Mouse (Mus musculus) kidney, embryonic 14.5 days (tissue): ENCODE data around the gene Cmtm1. TPM values are rescaled to one million over a fixed set of nuclear protein-coding genes. Genes with fewer than 3 reads are reported as not detected.
"Not testable (repeated sequence)": the region's sequence is repeated elsewhere in the genome, so short reads cannot be mapped to it uniquely, and the experiment has no call there.

Source experiments
- ATAC-seq: fragments of 200-750 bp; cut with Nextera tagmentation; 2 replicates; pipeline ENCODE4 v1.8.0; 2017; ENCODE audit warnings: moderate number of reproducible peaks, mild to moderate bottlenecking, moderate TSS enrichment, moderate library complexity; ENCODE audit not compliant: low FRiP score, low TSS enrichment
- H3K27ac ChIP-seq: fragments of 300-500 bp; sonication (generic); 2 replicates; pipeline ENCODE4 v1.5.1; 2014; ENCODE audit warnings: low read depth, mild to moderate bottlenecking, low read length, moderate library complexity, mixed read lengths
- H3K27me3 ChIP-seq: fragments of 300-500 bp; sonication (generic); 2 replicates; pipeline ENCODE4 v1.6.1; 2014; ENCODE audit warnings: mild to moderate bottlenecking, low read length; ENCODE audit not compliant: control insufficient read depth, insufficient read depth
- H3K36me3 ChIP-seq: fragments of 300-500 bp; sonication (generic); 2 replicates; pipeline ENCODE4 v1.6.1; 2014; ENCODE audit warnings: low read length, mixed read lengths; ENCODE audit not compliant: control insufficient read depth, insufficient read depth
- H3K4me1 ChIP-seq: fragments of 300-500 bp; sonication (generic); 2 replicates; pipeline ENCODE4 v1.6.1; 2014; ENCODE audit warnings: low read length, mixed read lengths; ENCODE audit not compliant: control insufficient read depth, insufficient read depth
- H3K4me2 ChIP-seq: fragments of 300-500 bp; sonication (generic); replicated peaks from 2 replicates; pipeline ENCODE4 v1.6.1; 2014; ENCODE audit warnings: low read depth, mild to moderate bottlenecking, low read length
- H3K4me3 ChIP-seq: fragments of 300-500 bp; sonication (generic); 2 replicates; pipeline ENCODE4 v1.5.1; 2014; ENCODE audit warnings: mild to moderate bottlenecking, low read length
- H3K9ac ChIP-seq: fragments of 300-500 bp; sonication (generic); 2 replicates; pipeline ENCODE4 v1.6.1; 2014; ENCODE audit warnings: low read depth, mild to moderate bottlenecking, low read length, moderate library complexity
- H3K9me3 ChIP-seq: fragments of 300-500 bp; sonication (generic); 2 replicates; pipeline ENCODE4 v1.6.1; 2016; ENCODE audit warnings: low read length; ENCODE audit not compliant: control insufficient read depth
- WGBS: fragments of 180-500 bp; shearing (Covaris S2); extraction: QIAGEN DNeasy Blood & Tissue Kit; methylation state at CpG from one replicate; pipeline ENCODE4 v1.1.7; 2014; 5-methylcytosine and 5-hydroxymethylcytosine counted together
- polyA plus RNA-seq: library from polyadenylated mRNA; unstranded; fragments of >200 nt; fragmentation: Nextera tagmentation; extraction: Ambion mirVana; gene quantifications from 2 replicates; pipeline ENCODE4 v1.2.1, GENCODE M21; 2014

The Cmtm1 gene
- polyA plus RNA-seq = not detected in 2 replicates

- H3K4me2 ChIP-seq, ATAC-seq, H3K27me3 ChIP-seq, H3K9ac ChIP-seq, H3K9me3 ChIP-seq, H3K36me3 ChIP-seq, H3K27ac ChIP-seq, H3K4me1 ChIP-seq, H3K4me3 ChIP-seq: not testable (repeated sequence)
- WGBS = 89% methylated on average over 34 of the region's 36 CpGs
Measured at GRCm38 (mm10) chr8:104309441-104310155, at the start of gene Cmtm1, which contains the start of gene Gm45711. Gene Cmtm1 (minus strand): TSS chr8:104310145. Gene Gm45711 (minus strand): TSS chr8:104310081.

GRCm38 (mm10) chr8:104358637-104359036, 48.7 kb upstream of the Cmtm1 start:
- Histone ChIP-seq H3K4me1 (0 out of 2 replicates have a peak, but pooled peaks cover 4% of the 10 kb centered on the region), H3K27me3 (no peaks in the 10 kb centered on the region), H3K27ac (no peak overlapping the region), H3K36me3 (peaks cover 20% of the 10 kb centered on the region; the same call in 1 of the 2 replicates), H3K4me2 (no peak overlapping the region), H3K9ac (no peak overlapping the region), H3K9me3 (no peaks in the 10 kb centered on the region), H3K4me3 (no peak overlapping the region)
- ATAC-seq = no peak
- 89% methylated on average over 3 of the region's 3 CpGs for WGBS

GRCm38 (mm10) chr8:104354504-104354903, 44.6 kb upstream of the Cmtm1 start:
- H3K27me3 ChIP-seq = no peaks in the 10 kb centered on the region
- no peak overlapping the region for H3K4me3 ChIP-seq
- no peak overlapping the region for H3K4me2 ChIP-seq
- peaks cover 23% of the 10 kb centered on the region; the same call in 1 of the 2 replicates for H3K36me3 ChIP-seq
- H3K9me3 ChIP-seq = no peaks in the 10 kb centered on the region
- no peak overlapping the region for H3K9ac ChIP-seq
- 87% methylated on average over 10 of the region's 10 CpGs for WGBS
- H3K4me1 ChIP-seq = no peaks in the 10 kb centered on the region
- no peak for ATAC-seq
- H3K27ac ChIP-seq = no peak overlapping the region

GRCm38 (mm10) chr8:104353186-104353585, 43.2 kb upstream of the Cmtm1 start:
- ATAC-seq = 0 out of 2 replicates have a peak, but pooled peaks have one; percentile 45
- H3K4me1 ChIP-seq = no peaks in the 10 kb centered on the region
- H3K4me2 ChIP-seq = no peak overlapping the region
- WGBS = 67% methylated on average over 5 of the region's 5 CpGs
- H3K9ac ChIP-seq = no peak overlapping the region
- H3K4me3 ChIP-seq = no peak overlapping the region
- peaks cover 26% of the 10 kb centered on the region; the same call in 1 of the 2 replicates for H3K36me3 ChIP-seq
- H3K27me3 ChIP-seq = no peaks in the 10 kb centered on the region
- H3K9me3 ChIP-seq = no peaks in the 10 kb centered on the region
- no peak overlapping the region for H3K27ac ChIP-seq

GRCm38 (mm10) chr8:104350047-104350446, 40.1 kb upstream of the Cmtm1 start:
- ATAC-seq = no peak
- no peaks in the 10 kb centered on the region for H3K27me3 ChIP-seq
- H3K4me3 ChIP-seq = no peak overlapping the region
- WGBS = 81% methylated on average over 13 of the region's 13 CpGs
- no peak overlapping the region for H3K9ac ChIP-seq
- H3K4me1 ChIP-seq = no peaks in the 10 kb centered on the region
- H3K27ac ChIP-seq = no peak overlapping the region
- peaks cover 43% of the 10 kb centered on the region for H3K36me3 ChIP-seq
- no peaks in the 10 kb centered on the region for H3K9me3 ChIP-seq
- no peak overlapping the region for H3K4me2 ChIP-seq

- Histone ChIP-seq H3K4me2 (no peak overlapping the region), H3K9me3 (no peaks in the 10 kb centered on the region), H3K4me1 (no peaks in the 10 kb centered on the region), H3K4me3 (no peak overlapping the region), H3K27me3 (no peaks in the 10 kb centered on the region), H3K27ac (no peak overlapping the region), H3K9ac (no peak overlapping the region), H3K36me3 (peaks cover 43% of the 10 kb centered on the region)
- WGBS = 74% methylated on average over 5 of the region's 5 CpGs
- ATAC-seq = no peak
Measured at GRCm38 (mm10) chr8:104348971-104349370, 39.0 kb upstream of the Cmtm1 start.

GRCm38 (mm10) chr8:104346706-104347105, 36.8 kb upstream of the Cmtm1 start:
- WGBS = 70% methylated on average over 12 of the region's 12 CpGs
- H3K9me3 ChIP-seq = no peaks in the 10 kb centered on the region
- no peak overlapping the region for H3K9ac ChIP-seq
- H3K4me3 ChIP-seq = no peak overlapping the region
- no peaks in the 10 kb centered on the region for H3K27me3 ChIP-seq
- peaks cover 40% of the 10 kb centered on the region for H3K36me3 ChIP-seq
- no peak for ATAC-seq
- H3K4me1 ChIP-seq = no peaks in the 10 kb centered on the region; the same call in 1 of the 2 replicates
- no peak overlapping the region for H3K27ac ChIP-seq
- no peak overlapping the region for H3K4me2 ChIP-seq

GRCm38 (mm10) chr8:104344622-104345021, 34.7 kb upstream of the Cmtm1 start:
- peaks cover 3% of the 10 kb centered on the region for H3K4me1 ChIP-seq
- no peak overlapping the region for H3K27ac ChIP-seq
- no peak overlapping the region for H3K9ac ChIP-seq
- ATAC-seq = no peak
- H3K27me3 ChIP-seq = no peaks in the 10 kb centered on the region
- H3K9me3 ChIP-seq = no peaks in the 10 kb centered on the region
- no peak overlapping the region for H3K4me2 ChIP-seq
- WGBS = 93% methylated on average over 5 of the region's 5 CpGs
- H3K4me3 ChIP-seq = no peak overlapping the region
- peaks cover 40% of the 10 kb centered on the region for H3K36me3 ChIP-seq

GRCm38 (mm10) chr8:104343957-104344356, 34.0 kb upstream of the Cmtm1 start:
- no peaks in the 10 kb centered on the region for H3K27me3 ChIP-seq
- peaks cover 8% of the 10 kb centered on the region for H3K4me1 ChIP-seq
- WGBS = 9% methylated on average over 7 of the region's 7 CpGs
- no peaks in the 10 kb centered on the region for H3K9me3 ChIP-seq
- no peak overlapping the region for H3K27ac ChIP-seq
- no peak overlapping the region for H3K4me2 ChIP-seq
- peak; percentile 22; the same call in 1 of the 2 replicates for ATAC-seq
- no peak overlapping the region for H3K4me3 ChIP-seq
- H3K36me3 ChIP-seq = peaks cover 40% of the 10 kb centered on the region
- no peak overlapping the region for H3K9ac ChIP-seq
